Mouse (Mus musculus): Measurements from ENCODE around the gene Six3. TPM values are rescaled to one million over a fixed set of nuclear protein-coding genes. Genes with fewer than 3 reads are reported as not detected.

Gene Six3
- polyA plus RNA-seq, 1 experiment, result not detected

DNA sequence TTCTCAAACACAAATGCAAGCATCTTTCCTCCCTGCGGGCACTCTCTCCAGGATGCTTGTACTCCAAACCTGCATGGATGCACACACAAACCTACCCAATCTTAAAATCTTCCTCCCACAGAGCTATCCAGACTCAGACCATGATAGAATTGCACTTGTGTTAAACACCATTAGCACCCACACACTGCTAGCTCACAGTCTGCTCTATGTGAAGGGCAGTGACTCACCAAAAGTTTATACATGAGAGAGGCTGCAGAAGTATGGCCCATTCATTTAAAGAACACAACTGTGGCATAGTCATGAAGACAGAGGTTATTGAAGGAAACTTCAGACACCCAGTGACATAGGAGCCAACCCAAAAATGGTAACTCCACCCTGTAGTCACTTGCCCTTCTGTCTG lies 16.0 kb downstream of the Six3 start:
- H3K27ac ChIP-seq (replicated peaks; ENCODE audit: low read depth, low read length), result no peak overlapping the region
- H3K4me1 ChIP-seq (ENCODE audit: control insufficient read depth, insufficient read depth, insufficient read length, low read length), result no peaks in the 10 kb centered on the region
- H3K4me3 ChIP-seq (ENCODE audit: insufficient read depth, low read depth, low read length), result no peak overlapping the region

GRCm38 (mm10) chr17:85630296-85631050 lies 17.1 kb downstream of the Six3 start:
- no peak overlapping the region for H3K4me3 ChIP-seq (ENCODE audit: insufficient read depth, low read depth, low read length)
- H3K4me1 ChIP-seq (ENCODE audit: control insufficient read depth, insufficient read depth, insufficient read length, low read length), result no peaks in the 10 kb centered on the region
- H3K27ac ChIP-seq (replicated peaks; ENCODE audit: low read depth, low read length), result no peak overlapping the region

- H3K27ac ChIP-seq (replicated peaks; ENCODE audit: low read depth, low read length), result no peak overlapping the region
- H3K4me1 ChIP-seq (ENCODE audit: control insufficient read depth, insufficient read depth, insufficient read length, low read length), result no peaks in the 10 kb centered on the region
- no peak overlapping the region for H3K4me3 ChIP-seq (ENCODE audit: insufficient read depth, low read depth, low read length)
These were observed 17.7 kb downstream of the Six3 start for GRCm38 (mm10) chr17:85631106-85631505.

DNA sequence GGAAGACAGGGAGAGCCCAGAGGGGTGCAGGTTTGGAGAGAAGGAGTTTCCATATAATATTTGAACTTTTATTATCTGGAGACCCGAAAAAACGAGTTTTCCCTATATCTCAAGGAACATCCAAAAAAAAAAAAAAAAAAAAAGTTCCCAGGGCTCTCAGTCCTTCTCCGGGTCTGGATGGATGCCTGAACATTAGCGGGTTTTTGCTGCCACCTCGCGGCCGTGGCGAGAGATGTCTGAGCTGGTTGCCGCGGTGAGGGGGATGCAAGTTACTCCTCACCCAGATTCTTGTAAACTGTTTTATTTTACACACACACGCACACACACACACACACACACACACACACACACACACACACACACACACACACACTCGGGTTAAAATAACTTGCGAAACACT lies 20.2 kb downstream of the Six3 start:
- Histone ChIP-seq H3K4me1 (ENCODE audit: control insufficient read depth, insufficient read depth, insufficient read length, low read length) (no peaks in the 10 kb centered on the region), H3K27ac (replicated peaks; ENCODE audit: low read depth, low read length) (no peak overlapping the region), H3K4me3 (ENCODE audit: insufficient read depth, low read depth, low read length) (no peak overlapping the region)

DNA sequence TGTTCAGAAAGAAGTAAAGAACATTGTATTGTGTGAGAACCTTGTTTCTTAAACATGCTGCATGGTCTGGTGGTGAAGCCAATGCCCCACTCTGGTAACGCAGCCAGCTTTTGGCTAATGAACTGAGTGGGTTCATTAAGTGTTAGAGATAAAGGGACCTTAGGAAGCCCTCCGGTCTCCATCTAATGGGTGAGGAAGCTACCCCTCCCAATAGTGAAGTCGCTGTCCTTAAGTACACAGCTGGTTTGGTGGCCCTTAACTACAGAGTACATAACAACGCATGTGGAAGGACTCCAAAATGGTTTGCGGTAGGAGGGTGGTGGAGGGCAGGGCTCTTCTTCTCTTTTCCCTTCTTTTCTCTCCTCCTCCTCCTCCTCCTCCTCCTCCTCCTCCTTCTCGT lies 24.5 kb downstream of the Six3 start:
- H3K4me3 ChIP-seq (ENCODE audit: insufficient read depth, low read depth, low read length), result no peak overlapping the region
- H3K4me1 ChIP-seq (ENCODE audit: control insufficient read depth, insufficient read depth, insufficient read length, low read length), result no peaks in the 10 kb centered on the region

DNA sequence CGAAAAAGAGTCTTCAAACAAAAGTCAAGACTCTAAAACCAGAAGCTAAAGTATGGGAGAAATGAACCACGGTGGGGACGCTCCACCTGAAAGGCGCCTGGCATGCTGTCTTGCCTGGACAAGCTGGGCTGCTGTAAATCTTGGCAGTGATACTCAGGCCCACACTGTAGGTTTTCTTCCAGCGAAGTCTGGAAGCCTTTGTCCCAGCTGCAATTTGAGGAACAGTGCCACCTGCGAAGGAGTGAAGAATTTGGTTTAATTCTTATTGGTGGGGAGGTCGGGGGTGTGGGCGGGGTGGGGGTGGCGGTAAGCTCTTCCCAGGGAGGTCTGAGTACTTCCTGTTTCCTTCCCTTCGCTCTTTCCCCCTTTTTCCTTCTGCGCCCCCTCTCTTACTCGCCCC lies 31.9 kb downstream of the Six3 start:
- Histone ChIP-seq H3K4me1 (ENCODE audit: control insufficient read depth, insufficient read depth, insufficient read length, low read length) (no peaks in the 10 kb centered on the region), H3K4me3 (ENCODE audit: insufficient read depth, low read depth, low read length) (no peak overlapping the region), H3K27ac (replicated peaks; ENCODE audit: low read depth, low read length) (no peak overlapping the region)

More for the DNA sequence above, 24.5 kb downstream of the Six3 start:
- no peak overlapping the region for H3K27ac ChIP-seq (replicated peaks; ENCODE audit: low read depth, low read length)

DNA sequence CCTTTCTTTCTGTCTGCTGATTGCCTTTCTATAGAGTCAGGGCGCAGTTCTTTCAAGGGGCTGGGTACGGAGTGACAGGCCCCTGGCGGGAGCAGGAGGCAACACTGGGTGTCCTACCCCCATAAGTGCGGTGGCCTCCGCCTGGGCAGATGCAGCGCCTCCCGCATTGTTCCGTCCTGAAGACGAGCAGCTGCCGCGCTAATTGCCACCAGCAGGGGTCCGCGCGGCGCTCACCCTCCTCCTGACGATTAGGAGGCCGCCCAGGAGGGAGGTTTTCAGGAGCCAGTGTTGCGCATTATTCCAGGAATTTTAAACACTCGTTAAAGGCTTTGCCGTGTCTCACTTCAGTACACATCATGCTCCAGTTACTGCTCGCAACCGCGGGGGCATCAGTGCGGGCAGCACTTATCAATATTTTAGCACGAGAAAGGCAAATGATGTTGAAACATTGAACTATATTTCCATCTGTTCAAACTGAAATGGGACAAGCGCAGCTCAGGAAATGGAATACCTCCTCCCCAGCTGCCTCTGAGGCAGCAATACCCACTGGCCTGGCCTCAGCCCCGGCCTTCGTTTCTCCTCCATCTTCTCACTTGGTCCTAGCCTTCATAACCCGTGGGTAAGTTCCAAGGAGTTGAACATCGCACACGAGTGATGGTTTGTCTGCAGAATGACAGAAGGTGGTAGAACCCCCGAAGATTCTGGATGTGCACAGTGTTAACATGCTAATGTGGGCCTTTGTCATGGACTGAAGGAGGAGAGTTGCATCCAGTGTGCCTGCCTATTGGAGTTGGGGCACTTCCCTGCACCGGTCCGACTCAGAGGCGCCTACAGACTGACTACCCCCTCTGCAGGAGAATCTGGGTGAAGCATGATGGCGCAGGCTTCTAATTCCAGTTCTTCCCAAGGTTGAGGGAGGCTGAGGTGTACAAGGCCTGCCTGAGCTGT lies 32.6 kb downstream of the Six3 start:
- Histone ChIP-seq H3K4me1 (ENCODE audit: control insufficient read depth, insufficient read depth, insufficient read length, low read length) (no peaks in the 10 kb centered on the region), H3K4me3 (ENCODE audit: insufficient read depth, low read depth, low read length) (no peak overlapping the region), H3K27ac (replicated peaks; ENCODE audit: low read depth, low read length) (no peak overlapping the region)

DNA sequence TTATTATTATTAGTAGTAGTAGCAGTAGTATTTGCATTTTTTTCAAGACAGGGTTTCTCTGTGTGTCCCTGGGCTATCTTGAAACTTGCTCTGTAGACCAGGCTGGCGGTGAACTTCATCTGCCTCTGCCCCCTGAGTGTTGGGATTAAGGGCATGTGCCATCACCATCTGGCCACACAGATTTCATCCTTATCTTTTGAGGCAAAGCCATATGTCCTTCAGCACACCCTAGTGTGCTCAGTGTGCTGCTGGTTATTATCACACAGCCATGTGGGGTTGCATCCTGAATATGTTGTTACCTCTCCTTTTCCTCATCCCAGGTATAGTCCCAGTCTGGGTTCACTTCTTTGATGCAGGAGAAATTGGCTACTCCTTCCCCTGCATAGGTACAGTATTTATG lies 46.6 kb downstream of the Six3 start:
- Histone ChIP-seq H3K27ac (replicated peaks; ENCODE audit: low read depth, low read length) (no peak overlapping the region), H3K4me3 (ENCODE audit: insufficient read depth, low read depth, low read length) (no peak overlapping the region), H3K4me1 (ENCODE audit: control insufficient read depth, insufficient read depth, insufficient read length, low read length) (no peaks in the 10 kb centered on the region)

GRCm38 (mm10) chr17:85661521-85661920 lies 48.1 kb downstream of the Six3 start:
- H3K4me1 ChIP-seq (ENCODE audit: control insufficient read depth, insufficient read depth, insufficient read length, low read length), result no peaks in the 10 kb centered on the region
- H3K4me3 ChIP-seq (ENCODE audit: insufficient read depth, low read depth, low read length), result no peak overlapping the region
- H3K27ac ChIP-seq (replicated peaks; ENCODE audit: low read depth, low read length), result no peak overlapping the region

DNA sequence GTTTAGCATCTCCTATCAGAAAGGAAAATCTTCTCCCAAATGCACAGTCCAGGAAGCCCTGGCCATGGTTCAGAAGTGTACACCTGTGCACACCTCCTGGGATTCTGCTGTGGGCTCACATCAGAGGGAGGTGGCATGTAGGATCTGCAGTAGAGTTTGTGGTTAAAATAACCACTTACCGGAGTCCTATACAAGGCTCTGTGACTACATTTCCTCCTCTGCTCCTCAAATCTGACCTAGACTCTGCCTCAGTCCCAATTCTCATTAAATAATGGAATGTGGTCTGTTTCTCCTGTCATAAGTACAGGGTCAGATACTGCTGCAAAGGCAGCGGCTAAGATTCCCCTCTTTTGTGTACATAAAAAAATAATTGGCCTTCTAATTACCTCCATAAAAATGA lies 50.8 kb downstream of the Six3 start:
- Histone ChIP-seq H3K4me1 (ENCODE audit: control insufficient read depth, insufficient read depth, insufficient read length, low read length) (no peaks in the 10 kb centered on the region), H3K27ac (replicated peaks; ENCODE audit: low read depth, low read length) (no peak overlapping the region), H3K4me3 (ENCODE audit: insufficient read depth, low read depth, low read length) (no peak overlapping the region)

- H3K4me1 ChIP-seq (ENCODE audit: control insufficient read depth, insufficient read depth, insufficient read length, low read length), result no peaks in the 10 kb centered on the region
- H3K27ac ChIP-seq (replicated peaks; ENCODE audit: low read depth, low read length), result no peak overlapping the region
- no peak overlapping the region for H3K4me3 ChIP-seq (ENCODE audit: insufficient read depth, low read depth, low read length)
These were observed 51.4 kb downstream of the Six3 start for GRCm38 (mm10) chr17:85664618-85665320.

Other genes with a start within 250 kb of the Six3 start
- gene Six2, start 74.7 kb downstream of the Six3 start, polyA plus RNA-seq (2012; ENCODE audit: insufficient read depth, insufficient read length, missing spikeins), result not detected in 2 replicates

All from brown adipose tissue, adult 24 weeks (tissue).